Mouse (Mus musculus) liver, adult 2 months (tissue): ENCODE results near the gene Ndufv1.

Experiments used
- CTCF ChIP-seq: fragments of 200-500 bp; IDR thresholded peaks from 2 replicates; pipeline ENCODE4 v1.5.1; 2011; ENCODE audit warnings: low read depth, low read length, control low read depth
- POLR2A ChIP-seq: fragments of 200-500 bp; IDR thresholded peaks from 2 replicates; pipeline ENCODE4 v1.6.1; 2011; ENCODE audit warnings: low read length, control low read depth; ENCODE audit not compliant: insufficient read depth; ENCODE audit errors: extremely low read depth

DNA sequence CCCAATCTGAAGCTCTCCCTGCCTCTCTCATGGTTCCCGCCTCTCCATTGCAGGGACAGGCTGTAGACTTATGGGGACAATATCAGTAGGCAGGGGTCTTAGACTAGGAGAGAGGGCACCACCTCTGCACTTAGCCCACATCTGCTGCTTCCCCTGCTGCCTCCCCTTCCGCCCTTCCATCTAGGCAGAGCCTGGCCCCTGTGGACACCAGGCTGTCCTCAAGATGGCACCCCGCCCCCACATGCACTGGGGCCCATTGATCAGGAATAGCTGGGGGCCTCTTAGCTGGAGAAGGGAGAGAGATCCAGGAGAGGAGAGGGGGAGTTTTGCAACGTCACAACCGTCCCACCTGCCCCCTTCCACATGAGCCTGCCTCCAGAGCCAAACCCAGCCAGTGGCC lies 20.2 kb downstream of the Ndufv1 start, which contains the start of gene Tbx10:
- TF ChIP-seq CTCF (no peak), POLR2A (no peak)
